Mouse (Mus musculus) neural tube, embryonic 13.5 days (tissue): ENCODE data around the gene Creb5. TPM values are rescaled to one million over a fixed set of nuclear protein-coding genes. Genes with fewer than 3 reads are reported as not detected.

Experiments used
- ATAC-seq: fragments of 200-750 bp; cut with Nextera tagmentation; 2 replicates; pipeline ENCODE4 v1.8.0; 2017; ENCODE audit warnings: low read depth, mild to moderate bottlenecking, moderate TSS enrichment, moderate library complexity
- H3K27ac ChIP-seq: fragments of 300-500 bp; sonication (generic); replicated peaks from 2 replicates; pipeline ENCODE4 v1.5.1; 2015; ENCODE audit warnings: moderate library complexity, mild to moderate bottlenecking, inconsistent platforms
- H3K27me3 ChIP-seq: fragments of 300-500 bp; sonication (generic); 2 replicates; pipeline ENCODE4 v1.6.1; 2015; ENCODE audit warnings: mild to moderate bottlenecking, inconsistent platforms
- H3K36me3 ChIP-seq: fragments of 300-500 bp; sonication (generic); 2 replicates; pipeline ENCODE4 v1.6.1; 2015; ENCODE audit warnings: mild to moderate bottlenecking, inconsistent platforms
- H3K4me1 ChIP-seq: fragments of 300-500 bp; sonication (generic); replicated peaks from 2 replicates; pipeline ENCODE4 v1.6.1; 2015; ENCODE audit warnings: inconsistent platforms
- H3K4me2 ChIP-seq: fragments of 300-500 bp; sonication (generic); 2 replicates; pipeline ENCODE4 v1.6.1; 2015; ENCODE audit warnings: inconsistent platforms, mild to moderate bottlenecking, moderate library complexity
- H3K4me3 ChIP-seq: fragments of 300-500 bp; sonication (generic); 2 replicates; pipeline ENCODE4 v1.5.1; 2015; ENCODE audit warnings: mild to moderate bottlenecking, inconsistent platforms
- H3K9ac ChIP-seq: fragments of 300-500 bp; sonication (generic); 2 replicates; pipeline ENCODE4 v1.6.1; 2015; ENCODE audit warnings: moderate library complexity, mild to moderate bottlenecking, inconsistent platforms
- H3K9me3 ChIP-seq: fragments of 300-500 bp; sonication (generic); 2 replicates; pipeline ENCODE4 v1.6.1; 2016; ENCODE audit warnings: inconsistent platforms
- WGBS: fragments of 180-500 bp; shearing (Covaris S2); methylation state at CpG from one replicate; pipeline ENCODE4 v1.1.7; 2015; 5-methylcytosine and 5-hydroxymethylcytosine counted together
- polyA plus RNA-seq: library from polyadenylated mRNA; unstranded; fragments of >200 nt; fragmentation: Nextera tagmentation; extraction: Ambion mirVana; gene quantifications from 2 replicates; pipeline ENCODE4 v1.2.1, GENCODE M21; 2015

Creb5 gene
- polyA plus RNA-seq, 1 experiment from 2014 or later, result 11.9 TPM

DNA sequence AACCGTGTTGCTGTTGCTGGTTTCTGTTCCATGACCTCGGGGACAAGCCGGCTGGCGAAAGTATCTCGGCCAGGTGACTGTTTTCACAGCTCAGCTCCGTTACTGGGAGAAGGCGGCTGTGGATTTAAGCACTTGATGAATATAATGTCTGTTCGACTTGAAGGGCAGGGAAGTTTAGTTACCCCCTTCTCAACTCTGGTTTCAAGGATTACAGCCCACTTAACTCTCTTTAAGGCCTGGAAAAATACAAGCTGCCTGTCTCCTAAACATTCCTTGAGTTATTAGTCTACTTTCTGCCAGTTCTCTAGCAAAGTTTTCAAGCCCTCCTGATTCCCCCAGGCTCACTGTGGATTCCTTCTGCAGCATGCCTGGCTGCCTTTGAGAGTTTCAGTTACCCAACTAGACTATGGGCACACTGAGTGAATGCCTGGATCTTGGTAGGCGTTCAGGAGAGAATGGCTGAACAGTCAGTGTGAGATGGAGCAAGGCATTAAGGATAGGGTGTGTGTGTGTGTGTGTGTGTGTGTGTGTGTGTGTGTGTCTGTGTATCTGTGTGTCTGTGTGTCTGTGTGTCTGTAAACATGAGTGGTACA is 184.0 kb downstream of the Creb5 start:
- H3K4me2 ChIP-seq, result no peak overlapping the region
- H3K9ac ChIP-seq, result no peak overlapping the region
- whole genome bisulfite sequencing, result 81% methylated on average over 9 of the region's 9 CpGs
- H3K36me3 ChIP-seq, result no peaks in the 10 kb centered on the region
- no peaks in the 10 kb centered on the region for H3K27me3 ChIP-seq
- 0 out of 2 replicates have a peak, but pooled peaks cover 3% of the 10 kb centered on the region for H3K4me1 ChIP-seq
- no peak overlapping the region for H3K27ac ChIP-seq
- no peak for ATAC-seq
- no peak overlapping the region for H3K4me3 ChIP-seq
- no peaks in the 10 kb centered on the region for H3K9me3 ChIP-seq

GRCm38 (mm10) chr6:53472751-53473150 is 185.7 kb downstream of the Creb5 start:
- ATAC-seq, result no peak
- no peaks in the 10 kb centered on the region for H3K36me3 ChIP-seq
- H3K4me1 ChIP-seq, result 0 out of 2 replicates have a peak, but pooled peaks cover 3% of the 10 kb centered on the region
- no peak overlapping the region for H3K27ac ChIP-seq
- H3K4me2 ChIP-seq, result no peak overlapping the region
- no peaks in the 10 kb centered on the region for H3K27me3 ChIP-seq
- H3K9ac ChIP-seq, result no peak overlapping the region
- H3K9me3 ChIP-seq, result no peaks in the 10 kb centered on the region
- H3K4me3 ChIP-seq, result no peak overlapping the region
- 75% methylated on average over 7 of the region's 7 CpGs for WGBS

- Histone ChIP-seq H3K36me3 (no peaks in the 10 kb centered on the region), H3K27me3 (no peaks in the 10 kb centered on the region), H3K27ac (no peak overlapping the region), H3K4me2 (no peak overlapping the region), H3K4me1 (no peaks in the 10 kb centered on the region), H3K4me3 (no peak overlapping the region), H3K9ac (no peak overlapping the region), H3K9me3 (no peaks in the 10 kb centered on the region)
- WGBS, result 90% methylated on average over 5 of the region's 5 CpGs
- ATAC-seq, result no peak
Measured at GRCm38 (mm10) chr6:53477501-53477900, 190.4 kb downstream of the Creb5 start.

GRCm38 (mm10) chr6:53490917-53491316 is 203.8 kb downstream of the Creb5 start:
- no peak overlapping the region for H3K4me3 ChIP-seq
- 91% methylated on average over 6 of the region's 6 CpGs for WGBS

DNA sequence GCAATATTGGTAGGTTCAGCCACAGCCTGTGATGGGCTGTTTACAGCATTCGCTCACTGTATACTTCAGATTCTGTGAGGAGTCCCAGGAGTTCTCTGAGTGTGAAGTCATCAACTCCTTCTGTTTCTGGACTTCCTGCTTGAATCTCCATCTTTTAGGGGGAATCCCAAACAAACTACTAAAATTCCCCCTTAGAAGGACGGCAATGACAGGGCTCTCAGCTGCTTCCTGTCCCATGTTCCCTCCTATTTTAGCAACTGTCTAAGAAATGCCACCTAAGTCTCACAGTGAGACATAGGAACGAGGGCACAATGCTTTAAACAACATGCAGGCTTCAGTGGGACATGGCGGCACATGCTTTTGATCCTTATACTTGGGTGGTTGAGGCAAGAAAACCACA is 204.3 kb downstream of the Creb5 start:
- no peaks in the 10 kb centered on the region for H3K27me3 ChIP-seq
- no peak for ATAC-seq
- H3K4me2 ChIP-seq, result no peak overlapping the region
- 89% methylated on average over 4 of the region's 4 CpGs for WGBS
- H3K9me3 ChIP-seq, result no peaks in the 10 kb centered on the region
- H3K27ac ChIP-seq, result no peak overlapping the region
- no peaks in the 10 kb centered on the region for H3K36me3 ChIP-seq
- peaks cover under 1% of the 10 kb centered on the region; the same call in 1 of the 2 replicates for H3K4me1 ChIP-seq
- no peak overlapping the region for H3K4me3 ChIP-seq
- no peak overlapping the region for H3K9ac ChIP-seq

More at GRCm38 (mm10) chr6:53490917-53491316, 203.8 kb downstream of the Creb5 start:
- ATAC-seq, result no peak
- Histone ChIP-seq H3K36me3 (no peaks in the 10 kb centered on the region), H3K27ac (no peak overlapping the region), H3K4me1 (no peaks in the 10 kb centered on the region), H3K27me3 (no peaks in the 10 kb centered on the region), H3K9me3 (no peaks in the 10 kb centered on the region), H3K9ac (no peak overlapping the region), H3K4me2 (no peak overlapping the region)

DNA sequence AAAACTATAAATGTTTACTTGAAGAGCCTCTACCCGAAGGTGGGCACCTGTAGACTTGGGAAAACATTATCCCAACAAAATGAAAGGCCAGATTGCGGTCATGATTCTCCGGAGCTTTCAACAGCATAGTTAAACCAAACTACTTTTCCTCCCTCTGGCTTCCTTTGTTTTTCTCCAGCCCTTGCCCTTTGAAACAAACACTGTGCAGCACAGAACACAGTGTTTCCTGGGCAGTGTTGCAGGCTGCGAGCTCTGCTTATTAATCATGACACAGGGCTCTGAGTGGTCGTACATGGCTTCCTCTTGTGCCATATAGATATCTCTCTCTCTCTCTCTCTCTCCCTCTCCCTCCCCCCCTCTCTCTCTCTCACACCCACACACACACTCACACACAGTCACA is 206.8 kb downstream of the Creb5 start:
- no peaks in the 10 kb centered on the region for H3K27me3 ChIP-seq
- 57% methylated on average over 5 of the region's 5 CpGs for WGBS
- peaks cover 4% of the 10 kb centered on the region; the same call in 1 of the 2 replicates for H3K4me1 ChIP-seq
- no peaks in the 10 kb centered on the region for H3K9me3 ChIP-seq
- 0 out of 2 replicates have a peak overlapping the region, but pooled peaks have one; percentile 5 for H3K27ac ChIP-seq
- H3K9ac ChIP-seq, result no peak overlapping the region
- no peak for ATAC-seq
- H3K36me3 ChIP-seq, result no peaks in the 10 kb centered on the region
- no peak overlapping the region for H3K4me2 ChIP-seq
- H3K4me3 ChIP-seq, result no peak overlapping the region

DNA sequence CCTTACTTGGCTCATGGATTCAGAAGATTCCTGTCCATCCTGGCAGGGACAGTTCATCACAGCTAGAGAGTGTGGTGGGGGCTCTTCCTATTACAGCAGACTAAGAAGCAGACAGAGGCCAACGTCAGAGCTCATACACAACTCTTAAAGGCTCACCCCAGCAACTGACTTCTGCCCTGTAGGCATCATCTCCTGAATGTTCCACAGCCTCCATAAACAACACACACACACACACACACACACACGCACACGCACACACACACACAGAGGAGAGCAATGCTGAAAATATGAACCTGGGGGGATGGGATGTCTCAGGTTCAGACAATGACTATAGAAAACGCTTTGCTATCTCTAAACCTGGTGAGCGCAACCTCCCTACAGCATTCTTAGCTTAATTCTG is 208.6 kb downstream of the Creb5 start:
- H3K9ac ChIP-seq, result no peak overlapping the region
- peaks cover 4% of the 10 kb centered on the region; the same call in 1 of the 2 replicates for H3K4me1 ChIP-seq
- 79% methylated on average over 5 of the region's 5 CpGs for WGBS
- H3K9me3 ChIP-seq, result no peaks in the 10 kb centered on the region
- no peak for ATAC-seq
- H3K4me3 ChIP-seq, result no peak overlapping the region
- no peak overlapping the region for H3K27ac ChIP-seq
- H3K4me2 ChIP-seq, result no peak overlapping the region
- H3K27me3 ChIP-seq, result no peaks in the 10 kb centered on the region
- H3K36me3 ChIP-seq, result no peaks in the 10 kb centered on the region

DNA sequence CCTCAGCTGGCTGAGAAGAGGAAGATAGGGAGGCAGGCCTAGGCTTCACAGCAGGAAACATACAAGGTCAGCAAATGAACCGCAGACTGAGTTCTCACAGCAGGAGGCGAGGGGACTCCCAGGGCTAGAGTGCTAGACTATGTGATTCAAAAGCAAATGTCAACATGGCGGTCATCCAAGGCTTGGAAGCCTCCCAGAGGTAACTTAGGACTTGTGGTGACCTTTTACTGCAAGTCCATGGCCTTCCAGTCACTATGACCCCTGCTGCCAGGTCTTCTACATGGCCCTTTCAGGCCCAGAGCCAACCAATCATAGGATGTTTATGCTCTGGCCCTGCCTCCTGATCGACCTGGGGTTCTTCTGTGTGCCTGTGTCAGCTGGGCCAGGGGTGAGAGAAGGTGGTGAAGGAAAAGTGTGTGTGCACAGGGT is 209.3 kb downstream of the Creb5 start:
- Histone ChIP-seq H3K4me1 (peaks cover 4% of the 10 kb centered on the region; the same call in 1 of the 2 replicates), H3K27ac (no peak overlapping the region), H3K27me3 (no peaks in the 10 kb centered on the region), H3K9me3 (no peaks in the 10 kb centered on the region), H3K36me3 (no peaks in the 10 kb centered on the region), H3K4me2 (no peak overlapping the region), H3K9ac (no peak overlapping the region), H3K4me3 (no peak overlapping the region)
- 64% methylated on average over 4 of the region's 4 CpGs for WGBS
- no peak for ATAC-seq

DNA sequence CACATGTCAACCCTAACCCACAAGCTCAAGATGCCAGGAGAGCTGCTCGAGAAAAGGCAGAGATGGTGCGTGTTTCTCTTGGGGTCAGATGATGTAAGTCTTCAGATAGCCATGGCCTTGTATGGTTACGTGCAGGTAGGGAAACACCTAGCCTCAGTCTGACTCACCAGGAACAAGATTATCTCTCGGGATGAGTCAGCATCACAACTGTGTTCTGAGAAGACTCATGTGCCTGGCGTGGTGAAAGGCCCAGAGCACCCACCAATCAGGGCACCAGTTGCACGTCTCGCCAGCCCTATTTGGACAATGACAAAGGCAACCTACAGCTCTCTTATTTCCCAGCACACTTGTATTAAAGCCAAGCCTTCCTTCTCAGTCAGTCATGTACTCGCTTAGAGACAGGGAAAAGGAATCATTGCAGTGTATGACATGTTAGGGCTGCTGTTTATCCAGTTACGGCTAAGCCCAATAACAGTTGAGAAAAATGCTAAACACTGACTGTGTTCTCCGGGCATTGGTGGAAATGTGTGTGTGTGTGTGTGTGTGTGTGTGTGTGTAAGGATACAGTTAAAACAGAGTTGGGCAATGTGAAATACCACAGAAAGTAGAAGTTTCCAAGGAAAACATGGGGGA is 210.9 kb downstream of the Creb5 start:
- Histone ChIP-seq H3K27me3 (no peaks in the 10 kb centered on the region), H3K4me2 (no peak overlapping the region), H3K36me3 (no peaks in the 10 kb centered on the region), H3K9me3 (no peaks in the 10 kb centered on the region), H3K27ac (no peak overlapping the region), H3K4me3 (no peak overlapping the region), H3K4me1 (peaks cover 4% of the 10 kb centered on the region; the same call in 1 of the 2 replicates), H3K9ac (no peak overlapping the region)
- WGBS, result 88% methylated on average over 10 of the region's 10 CpGs
- ATAC-seq, result no peak

DNA sequence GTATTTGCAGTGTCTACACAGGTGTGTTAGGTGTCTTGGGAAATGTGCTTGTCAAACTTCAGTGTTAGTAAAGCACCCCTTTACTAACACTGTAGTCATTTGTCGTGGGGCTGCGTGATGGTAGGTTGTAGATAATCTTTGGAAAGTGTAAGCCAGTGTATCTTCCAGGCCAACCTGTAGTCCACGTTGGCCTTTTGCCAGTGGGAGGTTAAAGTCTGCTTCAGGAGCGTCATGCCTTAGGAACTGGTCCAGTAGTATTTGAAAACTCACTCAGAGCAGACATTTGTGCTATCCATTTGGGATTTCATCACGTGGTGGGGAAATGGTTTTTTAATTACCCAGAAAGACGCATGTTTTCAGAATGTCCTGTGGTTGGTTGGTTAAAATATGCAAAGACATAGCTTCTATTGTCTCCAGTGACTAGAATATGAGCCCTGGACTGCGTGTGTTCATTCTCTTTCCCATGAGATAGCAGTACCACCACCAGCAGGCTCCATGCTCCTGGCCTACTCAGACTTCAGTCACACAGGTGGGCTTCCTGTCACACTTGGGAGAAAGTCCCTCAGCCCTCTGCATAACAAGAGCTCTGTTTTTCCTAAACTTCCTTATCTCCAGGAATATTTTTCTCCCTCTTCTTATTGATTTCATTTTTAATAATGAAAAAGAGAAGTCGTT is 212.7 kb downstream of the Creb5 start:
- Histone ChIP-seq H3K4me2 (no peak overlapping the region), H3K27ac (no peak overlapping the region), H3K27me3 (no peaks in the 10 kb centered on the region), H3K9ac (no peak overlapping the region), H3K4me1 (peaks cover 4% of the 10 kb centered on the region; the same call in 1 of the 2 replicates), H3K9me3 (no peaks in the 10 kb centered on the region), H3K4me3 (no peak overlapping the region), H3K36me3 (no peaks in the 10 kb centered on the region)
- 69% methylated on average over 8 of the region's 8 CpGs for WGBS
- ATAC-seq, result no peak

DNA sequence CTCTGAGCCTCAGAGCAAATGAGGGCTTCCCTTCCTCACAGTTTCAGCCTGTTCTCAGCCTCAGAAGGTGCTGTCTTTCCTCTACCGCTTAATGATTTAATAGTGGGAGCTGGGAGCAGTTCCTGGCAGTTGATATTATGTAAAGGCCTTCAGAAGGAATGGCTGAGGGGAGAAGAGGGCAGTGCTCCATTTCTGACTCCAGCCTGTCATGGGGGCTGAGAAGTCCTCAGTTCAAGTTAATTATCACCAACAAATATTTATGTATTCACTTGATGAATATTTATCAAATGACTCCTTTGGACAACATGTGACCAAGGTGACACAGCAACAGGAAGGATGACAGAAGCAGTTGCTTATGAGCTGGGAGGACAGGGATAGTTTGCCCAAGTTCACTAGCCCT is 214.2 kb downstream of the Creb5 start:
- no peak overlapping the region for H3K9ac ChIP-seq
- H3K4me3 ChIP-seq, result no peak overlapping the region
- H3K4me1 ChIP-seq, result peaks cover 4% of the 10 kb centered on the region; the same call in 1 of the 2 replicates
- no peak overlapping the region for H3K4me2 ChIP-seq
- no peaks in the 10 kb centered on the region for H3K27me3 ChIP-seq
- ATAC-seq, result no peak
- H3K27ac ChIP-seq, result no peak overlapping the region
- no peaks in the 10 kb centered on the region for H3K36me3 ChIP-seq
- H3K9me3 ChIP-seq, result no peaks in the 10 kb centered on the region
- 74% methylated on average over 1 of the region's 1 CpGs for WGBS

GRCm38 (mm10) chr6:53506947-53507564 is 220.0 kb downstream of the Creb5 start:
- ATAC-seq, result no peak
- H3K36me3 ChIP-seq, result no peaks in the 10 kb centered on the region
- no peaks in the 10 kb centered on the region for H3K9me3 ChIP-seq
- WGBS, result 90% methylated on average over 3 of the region's 3 CpGs
- no peaks in the 10 kb centered on the region for H3K4me1 ChIP-seq
- H3K4me2 ChIP-seq, result no peak overlapping the region
- no peak overlapping the region for H3K9ac ChIP-seq
- H3K27me3 ChIP-seq, result no peaks in the 10 kb centered on the region
- no peak overlapping the region for H3K27ac ChIP-seq
- H3K4me3 ChIP-seq, result no peak overlapping the region
